In genomic region chr10:119927963-119928362, GRCm38 (mm10) we compare ENCODE assay signal across 22 mouse cellular contexts.
DNase-seq lines count a peak whose midpoint lies in the region; ATAC-seq and TF ChIP-seq lines count a peak whose summit lies in the region.
"Had no signal": no experiment of that assay in that cellular context is flagged by ENCODE, and none has a peak within 500 bp of the region (broad histone marks: within the 10 kb centered on the region; RNA-seq: fewer than 3 reads in every experiment).

No protein-coding gene starts in this region.

- peak; percentile 58; the same call in 1 of the 2 replicates for TF ChIP-seq EP300 in liver, postnatal 0 days (IDR thresholded peaks at IDR 0.05; ENCODE audit: low read depth)

- TF ChIP-seq CTCF in liver, adult 2 months (IDR thresholded peaks at IDR 0.05; ENCODE audit: low read depth, low read length) = no peak
- TF ChIP-seq CTCF in liver, postnatal 0 days (IDR thresholded peaks at IDR 0.05; ENCODE audit: low read depth) = no peak

- H3K9me3 ChIP-seq in liver, postnatal 0 days (ENCODE audit: low read length) = no peaks in the 10 kb centered on the region
- no peaks in the 10 kb centered on the region for H3K9me3 ChIP-seq in liver, embryonic 11.5 days (ENCODE audit: control insufficient read depth, low read length)
- H3K9me3 ChIP-seq: embryonic facial prominence, embryonic 13.5 days; embryonic facial prominence, embryonic 15.5 days; forebrain, embryonic 10.5 days; forebrain, embryonic 12.5 days had no signal

- peak; percentile 84 for ATAC-seq in liver, postnatal 0 days
- no peak for ATAC-seq in liver, embryonic 11.5 days (replicated peaks; ENCODE audit: low FRiP score)
- ATAC-seq in megakaryocyte progenitor cell, adult 5-6 weeks (replicated peaks; ENCODE audit: poor library complexity) = no peak
- ATAC-seq: forebrain, embryonic 14.5 days; forebrain, embryonic 16.5 days had no signal

- no peak overlapping the region for H3K4me2 ChIP-seq in liver, postnatal 0 days (ENCODE audit: low read depth, low read length)
- H3K4me2 ChIP-seq in liver, embryonic 11.5 days = no peak overlapping the region
- H3K4me2 ChIP-seq: embryonic facial prominence, embryonic 13.5 days; embryonic facial prominence, embryonic 15.5 days; forebrain, embryonic 12.5 days had no signal

- no peak overlapping the region; the same call in 1 of the 2 replicates for H3K27ac ChIP-seq in liver, adult 2 months (replicated peaks; ENCODE audit: insufficient read depth, low read depth, low read length)
- peak overlapping the region; percentile 44 for H3K27ac ChIP-seq in liver, postnatal 0 days (ENCODE audit: low read depth)
- no peak overlapping the region for H3K27ac ChIP-seq in liver, embryonic 11.5 days (ENCODE audit: low read depth, low read length)
- H3K27ac ChIP-seq: embryonic facial prominence, embryonic 13.5 days; embryonic facial prominence, embryonic 15.5 days; forebrain, embryonic 10.5 days; forebrain, embryonic 12.5 days had no signal

- no peaks in the 10 kb centered on the region for H3K36me3 ChIP-seq in liver, adult 2 months (ENCODE audit: control insufficient read depth, insufficient read depth, low read length)
- H3K36me3 ChIP-seq in liver, postnatal 0 days (replicated peaks; ENCODE audit: insufficient read depth, low read length) = no peaks in the 10 kb centered on the region
- no peaks in the 10 kb centered on the region for H3K36me3 ChIP-seq in liver, embryonic 11.5 days (ENCODE audit: control insufficient read depth, insufficient read depth, low read length)
- H3K36me3 ChIP-seq: embryonic facial prominence, embryonic 13.5 days; embryonic facial prominence, embryonic 15.5 days; forebrain, embryonic 12.5 days had no signal

- no peak for TF ChIP-seq POLR2A in liver, adult 2 months (IDR thresholded peaks at IDR 0.05; ENCODE audit: extremely low read depth, insufficient read depth, low read length)

- H3K27me3 ChIP-seq in liver, adult 2 months (ENCODE audit: control insufficient read depth, insufficient read depth, low read length) = no peaks in the 10 kb centered on the region
- H3K27me3 ChIP-seq in liver, postnatal 0 days (ENCODE audit: insufficient read depth, low read length) = no peaks in the 10 kb centered on the region
- H3K27me3 ChIP-seq in liver, embryonic 11.5 days (replicated peaks; ENCODE audit: control insufficient read depth, insufficient read depth, low read length) = no peaks in the 10 kb centered on the region
- H3K27me3 ChIP-seq: embryonic facial prominence, embryonic 13.5 days; embryonic facial prominence, embryonic 15.5 days; forebrain, embryonic 12.5 days had no signal

- no peak overlapping the region for H3K4me3 ChIP-seq in liver, adult 2 months (ENCODE audit: insufficient read depth, low read depth, low read length)
- no peak overlapping the region for H3K4me3 ChIP-seq in liver, postnatal 0 days (ENCODE audit: low read depth, low read length)
- no peak overlapping the region for H3K4me3 ChIP-seq in liver, embryonic 11.5 days (ENCODE audit: low read depth, low read length)
- H3K4me3 ChIP-seq: embryonic facial prominence, embryonic 13.5 days; embryonic facial prominence, embryonic 15.5 days; erythroblast, embryonic 14.5 days; forebrain, embryonic 10.5 days; forebrain, embryonic 12.5 days had no signal

- no peak overlapping the region for H3K9ac ChIP-seq in liver, adult 2 months (ENCODE audit: low read depth, low read length)
- H3K9ac ChIP-seq in liver, postnatal 0 days (replicated peaks) = no peak overlapping the region
- no peak overlapping the region for H3K9ac ChIP-seq in liver, embryonic 11.5 days (ENCODE audit: low read depth, low read length)
- H3K9ac ChIP-seq: embryonic facial prominence, embryonic 13.5 days; embryonic facial prominence, embryonic 15.5 days; forebrain, embryonic 12.5 days had no signal

- H3K79me2 ChIP-seq in liver, adult 2 months (ENCODE audit: control insufficient read depth, insufficient read depth, low read length) = no peaks in the 10 kb centered on the region

- WGBS in liver, adult 2 months = 17% methylated on average over 5 of the region's 5 CpGs
- WGBS in liver, postnatal 0 days (ENCODE audit: insufficient replicate concordance) = 45% methylated on average over 5 of the region's 5 CpGs
- 66% methylated on average over 5 of the region's 5 CpGs for WGBS in liver, embryonic 11.5 days

- peak; percentile 97 for DNase-seq in liver, adult 2 months (ENCODE audit: extremely low read depth, low read depth, low spot score)
- DNase-seq in liver = no peak
- no peak for DNase-seq in liver, postnatal 0 days
- DNase-seq in liver, embryonic 11.5 days (ENCODE audit: low spot score) = no peak
- DNase-seq: adrenal gland, adult 2 months; adrenal gland, postnatal 10 days; adrenal gland, postnatal 25 days; cerebellum, adult 11 months; cerebellum, adult 18-20 months; cerebellum, adult 8-10 months; cerebellum, adult 9-11 months; cerebellum, postnatal 14 days; cerebellum, postnatal 36 days; embryo, embryonic 11 days had no signal

- H3K4me1 ChIP-seq in liver, adult 2 months (ENCODE audit: control insufficient read depth, insufficient read depth, low read length) = peaks cover 15% of the 10 kb centered on the region
- H3K4me1 ChIP-seq in liver, postnatal 0 days (ENCODE audit: insufficient read depth) = peaks cover 7% of the 10 kb centered on the region
- H3K4me1 ChIP-seq in liver, embryonic 11.5 days (replicated peaks; ENCODE audit: control insufficient read depth, insufficient read depth, low read length) = no peaks in the 10 kb centered on the region
- H3K4me1 ChIP-seq: embryonic facial prominence, embryonic 13.5 days; embryonic facial prominence, embryonic 15.5 days had no signal
